Mouse (Mus musculus) layer of hippocampus, adult 2 months (tissue): ENCODE results near the gene Plekhg5. TPM values are rescaled to one million over a fixed set of nuclear protein-coding genes. Genes with fewer than 3 reads are reported as not detected.

Source experiments
- DNase-seq, 2 experiments: peaks; one replicate each; pipeline ENCODE4 v3.0.0; 2022; ENCODE audit warnings: low spot score in 2 of 2
- H3K27ac ChIP-seq: fragments of 200-600 bp; 2 replicates; pipeline ENCODE4 v1.8.1; 2022
- H3K4me3 ChIP-seq: fragments of 200-600 bp; 2 replicates; pipeline ENCODE4 v1.8.1; 2022; ENCODE audit warnings: mild to moderate bottlenecking
- CTCF ChIP-seq: fragments of 200-600 bp; conservative IDR thresholded peaks from 2 replicates; pipeline ENCODE4 v1.8.1; 2022; ENCODE audit warnings: antibody characterized with exemption, mild to moderate bottlenecking, moderate library complexity
- total RNA-seq, 2 experiments: library from RNA; stranded (reverse); gene quantifications; 2 replicates each; pipeline ENCODE4 v1.2.3; 2021

Plekhg5 gene
- total RNA-seq, 2 experiments from 2014 or later: 163 to 164 TPM

DNA sequence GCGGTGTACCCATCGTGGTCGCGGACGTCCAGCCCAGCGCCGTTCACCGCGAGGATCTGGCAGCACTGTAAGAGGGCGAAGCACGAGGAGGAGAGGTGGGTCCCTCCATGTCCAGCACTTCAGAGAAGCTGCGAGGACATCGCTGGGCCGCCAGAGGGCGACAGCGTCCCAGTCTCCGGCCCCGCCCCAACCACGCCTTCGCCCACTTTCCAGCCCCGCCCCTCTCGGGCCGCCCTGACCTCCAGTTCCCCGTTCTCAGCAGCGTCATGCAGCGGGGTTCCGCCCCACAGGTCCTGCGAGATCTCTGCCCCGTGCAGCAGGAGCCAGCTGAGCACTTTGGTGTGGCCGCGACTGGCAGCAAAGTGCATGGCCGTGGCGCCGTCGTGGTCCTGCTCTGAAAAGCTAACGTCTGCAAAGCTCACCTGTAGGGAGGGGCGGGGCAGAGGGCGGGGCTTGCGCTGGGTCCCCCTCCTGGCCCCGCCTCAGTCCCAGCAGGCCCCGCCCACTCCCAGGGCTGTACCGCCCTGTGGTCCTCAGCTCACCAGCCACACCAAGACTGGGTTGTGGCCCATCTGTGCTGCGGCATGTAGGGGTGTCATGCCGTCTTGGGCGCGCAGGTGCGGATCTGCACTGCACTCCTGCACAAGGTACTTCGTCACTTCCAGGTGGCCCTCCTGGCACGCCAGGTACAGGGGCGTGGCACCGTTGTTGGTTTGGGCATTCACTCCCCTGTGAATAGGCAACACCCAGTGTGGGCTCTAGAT lies 66.4 kb downstream of the Plekhg5 start:
- peak; percentile 95 for TF ChIP-seq CTCF
- Histone ChIP-seq H3K4me3 (peak overlapping the region; percentile 57), H3K27ac (no peak overlapping the region)
- peak; percentile 72 to 82 for DNase-seq

DNA sequence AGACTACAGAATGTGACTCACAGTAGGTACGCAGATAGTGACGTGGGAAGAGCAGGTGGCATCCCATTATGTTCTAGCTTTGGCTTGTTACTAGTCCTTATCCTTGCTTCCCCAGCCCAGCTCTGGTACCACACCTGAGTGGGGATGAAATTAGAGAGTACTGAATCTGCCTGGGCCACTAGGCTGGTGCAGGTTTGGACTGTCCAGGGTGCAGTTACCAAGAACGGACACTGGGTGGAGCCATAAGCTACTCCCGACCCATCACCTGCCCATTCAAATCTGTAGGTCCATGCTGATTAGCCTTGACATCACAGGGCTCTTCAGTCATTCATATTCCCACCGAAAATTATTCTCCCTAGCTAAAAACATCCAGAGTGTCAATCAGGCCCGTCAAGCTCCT lies 68.1 kb downstream of the Plekhg5 start:
- Histone ChIP-seq H3K4me3 (no peak overlapping the region), H3K27ac (peak overlapping the region; percentile 49; the same call in 1 of the 2 replicates)
- TF ChIP-seq CTCF: peak; percentile 86
- peak in 1 of 2 experiments; percentile 53 for DNase-seq

DNA sequence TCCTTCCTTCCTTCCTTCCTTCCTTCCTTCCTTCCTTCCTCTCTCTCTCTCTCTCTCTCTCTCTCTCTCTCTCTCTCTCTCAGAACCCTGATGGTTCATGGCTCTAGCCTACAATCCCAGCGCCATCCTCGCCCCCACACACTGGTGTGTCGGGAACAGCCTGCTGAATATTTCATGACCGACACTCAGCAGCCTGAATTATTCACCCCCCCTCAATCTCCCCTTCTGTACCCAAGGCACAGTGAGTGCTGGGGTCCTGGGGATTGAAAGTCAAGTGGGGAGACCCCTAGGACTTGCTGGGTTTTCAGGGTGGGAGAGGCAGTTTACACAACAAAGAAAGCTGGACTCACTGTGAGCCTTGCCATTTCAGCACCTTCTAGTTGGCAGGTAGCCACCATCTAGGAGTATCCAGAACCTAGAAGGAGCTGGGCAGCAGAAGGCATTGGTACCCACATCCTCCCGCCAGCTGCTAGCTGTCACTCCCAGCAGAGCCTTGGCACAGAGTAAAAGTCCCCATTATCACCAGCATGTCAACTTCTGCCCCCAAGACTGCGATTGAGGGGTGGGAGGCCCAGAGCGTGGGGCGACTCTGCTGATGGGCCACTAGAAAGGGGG lies 69.3 kb downstream of the Plekhg5 start:
- Histone ChIP-seq H3K27ac (peak overlapping the region; percentile 56; the same call in 1 of the 2 replicates), H3K4me3 (no peak overlapping the region)
- DNase-seq: no peak
- TF ChIP-seq CTCF: no peak

DNA sequence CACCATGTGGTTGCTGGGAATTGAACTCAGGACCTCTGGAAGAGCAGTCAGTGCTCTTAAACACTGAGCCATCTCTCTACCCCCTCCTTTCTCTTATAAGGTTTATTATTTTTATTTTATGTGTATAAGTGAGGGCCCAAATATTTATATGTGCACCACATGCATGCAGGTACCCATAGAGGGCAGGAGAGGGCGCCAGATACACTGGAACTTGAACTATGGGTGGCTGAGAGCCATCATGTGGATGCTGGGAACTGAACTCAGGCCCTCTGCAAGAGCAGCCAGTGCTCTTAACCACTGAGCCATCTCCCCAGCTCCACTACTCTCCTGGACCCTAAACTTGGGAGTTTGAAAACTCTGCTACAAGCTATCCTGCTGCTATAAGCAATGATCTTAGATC lies 71.3 kb downstream of the Plekhg5 start:
- TF ChIP-seq CTCF: peak; percentile 47
- no peak for DNase-seq
- Histone ChIP-seq H3K27ac (no peak overlapping the region), H3K4me3 (no peak overlapping the region)

DNA sequence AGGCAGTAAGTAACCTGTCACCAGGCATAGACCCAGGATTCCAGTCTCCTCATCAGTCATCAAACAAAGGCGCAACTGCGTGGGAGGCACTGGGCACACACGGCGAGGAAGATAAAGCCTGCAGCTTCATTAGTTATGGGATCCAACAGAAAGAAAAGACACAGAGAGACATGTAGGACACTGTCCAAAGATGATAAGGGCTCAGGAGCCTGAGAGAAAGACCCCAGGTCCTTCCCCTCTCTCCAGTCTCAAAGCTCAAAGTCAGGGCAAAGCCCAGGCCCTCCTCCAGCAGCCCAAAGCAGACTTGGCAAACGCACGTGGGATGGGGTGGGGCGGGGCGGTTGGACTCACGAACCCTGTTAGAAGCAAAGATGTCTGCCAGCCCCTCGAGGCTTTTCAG lies 73.2 kb downstream of the Plekhg5 start:
- no peak overlapping the region for H3K27ac ChIP-seq
- H3K4me3 ChIP-seq: no peak overlapping the region
- TF ChIP-seq CTCF: no peak
- DNase-seq: no peak

DNA sequence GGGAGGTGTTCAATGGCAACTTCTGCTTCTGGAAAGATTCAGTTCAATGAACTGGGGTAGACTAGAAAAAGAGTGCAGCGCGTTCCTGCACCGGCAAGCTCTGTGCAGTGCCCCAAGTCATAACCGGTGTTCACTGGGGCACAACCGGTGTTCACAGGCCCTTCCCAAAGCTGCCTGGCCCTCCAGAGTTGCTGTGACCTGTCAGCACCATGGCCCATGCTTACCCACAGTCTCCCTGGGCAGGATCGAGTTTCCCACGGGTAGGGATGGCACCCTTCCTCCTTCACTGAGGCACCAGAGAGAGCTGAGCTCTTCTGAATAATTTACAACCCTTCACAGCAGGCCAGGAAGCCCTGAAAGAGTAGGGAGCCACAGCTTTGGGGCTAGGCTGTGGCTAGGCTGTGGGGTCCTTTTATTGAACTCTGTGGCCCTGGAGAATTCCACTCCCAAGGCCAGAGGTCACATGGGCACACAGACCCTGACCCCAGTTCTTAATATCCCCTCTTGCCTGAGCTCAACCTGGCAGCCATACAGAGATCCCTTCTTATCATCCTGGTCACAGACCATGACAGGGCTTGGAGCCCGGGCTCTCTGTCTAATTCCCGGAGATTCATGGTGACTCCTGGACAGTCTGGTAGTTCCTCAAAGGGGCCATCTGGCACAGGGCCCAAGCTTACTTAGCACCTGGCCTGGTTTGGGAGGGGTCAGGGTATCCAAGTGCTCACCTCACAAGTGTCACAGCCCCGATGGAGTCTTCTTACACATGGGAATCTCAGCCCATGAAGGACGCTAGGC lies 73.9 kb downstream of the Plekhg5 start:
- DNase-seq: no peak
- H3K27ac ChIP-seq: no peak overlapping the region
- TF ChIP-seq CTCF: no peak
- H3K4me3 ChIP-seq: no peak overlapping the region

DNA sequence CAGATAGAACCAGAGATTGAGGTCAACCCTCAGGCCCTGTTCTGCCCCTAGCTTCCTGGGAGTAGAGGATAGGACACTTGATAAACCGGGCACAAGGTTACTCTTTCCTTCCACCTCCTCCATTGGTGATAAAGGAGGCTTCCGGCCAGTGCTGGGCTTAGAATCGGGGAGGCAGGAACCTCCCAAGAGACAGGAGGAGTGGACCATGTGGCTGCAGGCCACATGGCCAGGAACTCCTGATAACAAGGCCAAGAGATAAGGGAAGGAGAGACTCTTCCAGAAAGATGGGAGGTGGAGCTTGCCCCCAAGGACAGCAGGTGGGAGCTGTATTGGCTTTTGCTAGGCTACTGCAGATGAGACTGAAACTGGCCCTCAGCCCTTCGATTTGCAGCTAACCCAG lies 78.2 kb downstream of the Plekhg5 start:
- DNase-seq: no peak
- Histone ChIP-seq H3K27ac (no peak overlapping the region), H3K4me3 (no peak overlapping the region)
- TF ChIP-seq CTCF: no peak

DNA sequence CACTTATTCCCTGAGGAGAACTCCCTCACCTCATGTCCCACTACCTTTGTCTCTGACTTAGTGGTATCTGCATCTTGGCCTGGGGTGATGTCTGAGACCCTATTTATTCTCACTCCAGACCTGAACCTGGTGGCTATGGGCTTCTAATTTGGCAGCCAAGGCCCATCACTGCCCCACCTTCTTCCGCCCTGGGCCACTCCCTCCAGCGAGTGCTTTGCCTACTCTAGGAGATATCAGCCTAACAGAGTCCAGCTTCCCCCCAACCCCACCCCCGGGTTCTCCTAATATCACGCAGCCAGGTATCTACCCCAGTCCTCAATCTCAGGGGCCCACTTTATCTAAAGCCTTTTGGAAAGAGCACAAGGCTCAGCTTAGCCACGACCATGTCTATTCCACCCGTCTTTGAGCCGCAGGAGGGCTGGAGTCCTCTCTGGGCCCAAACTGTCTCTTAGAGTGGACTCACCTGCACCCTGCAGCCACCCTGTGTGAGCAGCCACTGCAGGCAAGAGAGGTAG lies 79.2 kb downstream of the Plekhg5 start:
- Histone ChIP-seq H3K27ac (no peak overlapping the region), H3K4me3 (no peak overlapping the region)
- no peak for TF ChIP-seq CTCF
- DNase-seq: no peak

DNA sequence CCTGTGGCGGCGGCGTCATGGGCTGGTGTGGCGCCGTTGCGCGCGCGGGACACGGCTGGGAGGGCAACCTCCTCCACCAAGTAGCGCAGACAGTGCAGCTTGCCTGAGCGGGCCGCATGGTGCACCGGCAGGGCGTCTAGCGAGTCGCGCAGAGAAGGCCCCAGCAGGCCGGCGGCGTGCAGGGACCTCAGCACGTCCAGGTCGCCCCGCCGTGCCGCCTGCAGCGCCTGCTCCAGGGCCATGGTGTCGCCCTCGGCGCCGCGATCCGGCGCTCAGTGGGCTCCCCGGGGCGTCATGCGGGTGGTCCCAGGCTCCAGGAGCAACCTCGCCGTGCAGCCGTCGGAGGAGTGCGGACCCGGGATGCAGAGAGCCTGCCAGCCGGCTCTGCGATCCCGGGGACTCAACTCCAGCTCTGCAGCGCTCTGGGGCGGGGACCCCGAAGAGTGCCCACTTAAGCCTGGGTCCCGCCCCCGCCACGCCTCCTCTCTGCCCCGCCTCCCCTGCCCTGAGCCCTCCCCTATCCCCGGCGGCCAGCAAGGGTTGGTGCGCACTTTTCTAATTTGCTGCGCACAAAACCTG lies 79.8 kb downstream of the Plekhg5 start, which contains the start of gene Espn:
Gene Espn, minus strand, starts transcription at position 406 of the 579 bp plus-strand sequence.
- Histone ChIP-seq H3K4me3 (no peak within 1 kb of the TSS), H3K27ac (no peak within 1 kb of the TSS)
- no peak for TF ChIP-seq CTCF
- DNase-seq: no peak

DNA sequence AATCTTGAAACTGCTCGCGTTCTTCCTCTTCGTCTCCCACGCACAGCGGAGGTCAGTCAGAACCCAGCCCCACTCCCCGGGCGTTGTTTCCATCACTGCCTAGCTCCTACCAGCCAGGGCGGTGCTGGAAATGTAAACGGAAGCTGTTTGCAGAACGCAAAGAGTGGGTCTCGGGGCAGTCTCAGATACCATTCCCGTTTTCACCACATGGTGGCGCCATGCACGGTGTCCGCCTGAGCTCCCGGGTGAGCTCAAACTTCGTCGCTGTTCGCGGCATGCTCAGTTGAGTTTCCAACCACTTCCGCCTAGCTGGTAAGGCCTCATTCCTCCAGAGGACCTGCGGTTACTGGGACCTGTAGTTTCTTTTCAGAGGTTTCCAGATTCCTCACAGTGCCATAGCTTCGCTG lies 81.5 kb downstream of the Plekhg5 start:
- TF ChIP-seq CTCF: peak; percentile 93
- no peak overlapping the region for H3K27ac ChIP-seq
- DNase-seq: peak; percentile 70 to 87
- peak overlapping the region; percentile 40 for H3K4me3 ChIP-seq

DNA sequence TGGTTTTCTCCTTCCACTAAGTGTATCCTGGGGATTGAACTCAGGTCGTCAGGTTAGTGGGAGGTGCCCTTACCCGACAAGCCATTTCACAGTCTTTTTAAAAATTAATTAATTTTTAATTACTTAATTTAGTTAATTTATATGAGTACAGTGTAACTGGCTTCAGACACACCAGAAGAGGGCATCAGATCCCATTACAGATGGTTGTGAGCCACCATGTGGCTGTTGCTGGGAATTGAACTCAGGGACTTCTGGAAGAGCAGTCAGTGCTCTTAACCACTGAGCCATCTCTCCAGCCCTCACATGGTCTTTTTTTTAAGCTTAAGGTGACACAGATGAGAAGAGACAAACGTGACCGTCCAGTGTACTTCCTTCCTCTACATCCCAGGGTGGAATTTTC lies 82.7 kb downstream of the Plekhg5 start:
- Histone ChIP-seq H3K27ac (no peak overlapping the region), H3K4me3 (no peak overlapping the region)
- no peak for DNase-seq
- peak; percentile 53 for TF ChIP-seq CTCF

DNA sequence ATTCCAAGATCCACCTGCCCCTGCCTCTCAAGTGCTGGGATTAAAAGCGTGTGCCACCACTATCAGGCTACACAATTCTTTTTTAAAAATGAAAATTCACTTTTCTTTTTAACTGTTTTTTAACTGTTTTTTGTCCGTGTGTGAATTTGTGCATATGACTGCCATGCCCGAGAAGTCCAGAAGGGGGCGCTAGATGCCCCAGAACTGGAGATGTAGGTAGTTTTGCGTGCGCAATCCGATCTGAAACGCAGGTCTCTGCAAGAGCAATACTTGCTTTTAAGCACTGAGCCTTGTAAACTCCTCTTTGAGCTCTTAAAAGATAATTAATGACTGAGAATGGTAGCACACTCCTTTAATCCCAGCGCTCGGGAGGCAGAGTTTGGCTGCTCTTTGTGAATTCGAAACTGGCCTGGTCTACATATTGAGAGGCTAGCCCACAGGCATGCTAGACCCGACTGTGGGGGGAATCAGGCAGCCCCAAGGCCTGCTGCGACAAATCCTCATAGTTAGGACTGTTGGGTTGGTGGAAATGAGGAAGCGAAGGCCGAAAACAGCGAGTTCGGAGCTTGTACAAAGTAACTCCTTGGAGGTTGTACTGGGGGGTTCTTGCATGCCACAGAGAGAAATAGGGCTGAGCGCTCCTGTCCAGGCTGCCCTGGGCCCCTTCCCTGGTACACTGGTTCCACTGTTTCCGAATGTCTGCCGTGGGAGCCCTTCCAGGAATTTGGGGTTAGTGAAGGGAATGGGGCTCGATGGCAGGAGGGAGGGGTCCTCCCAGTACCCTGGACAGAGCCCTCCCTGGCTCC lies 85.7 kb downstream of the Plekhg5 start:
- TF ChIP-seq CTCF: peak; percentile 94
- Histone ChIP-seq H3K27ac (no peak overlapping the region), H3K4me3 (no peak overlapping the region)
- DNase-seq: peak in 1 of 2 experiments; percentile 57
